Mouse (Mus musculus): Measurements from ENCODE around the gene Aqr.

Aqr gene

DNA sequence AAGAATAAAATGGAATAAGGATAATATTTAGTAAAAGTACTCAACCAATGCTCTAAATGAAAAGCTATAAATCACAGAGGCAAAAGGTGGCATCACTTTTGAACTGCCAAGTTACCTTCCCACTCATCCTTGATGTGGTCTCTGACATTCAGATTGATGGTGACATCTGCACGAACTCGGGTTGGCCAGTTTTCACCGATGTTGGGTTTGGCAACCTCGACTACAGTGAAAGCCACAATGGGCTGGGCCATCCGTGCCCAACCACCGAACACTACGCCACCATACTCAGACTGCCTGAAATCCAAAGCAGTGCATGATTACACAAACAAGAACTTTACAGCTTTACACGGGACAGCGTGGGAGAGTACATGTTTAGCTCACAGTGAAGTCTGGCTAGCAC is 50.1 kb downstream of the Aqr start:
- ATAC-seq (ENCODE audit: low TSS enrichment) = no peak

DNA sequence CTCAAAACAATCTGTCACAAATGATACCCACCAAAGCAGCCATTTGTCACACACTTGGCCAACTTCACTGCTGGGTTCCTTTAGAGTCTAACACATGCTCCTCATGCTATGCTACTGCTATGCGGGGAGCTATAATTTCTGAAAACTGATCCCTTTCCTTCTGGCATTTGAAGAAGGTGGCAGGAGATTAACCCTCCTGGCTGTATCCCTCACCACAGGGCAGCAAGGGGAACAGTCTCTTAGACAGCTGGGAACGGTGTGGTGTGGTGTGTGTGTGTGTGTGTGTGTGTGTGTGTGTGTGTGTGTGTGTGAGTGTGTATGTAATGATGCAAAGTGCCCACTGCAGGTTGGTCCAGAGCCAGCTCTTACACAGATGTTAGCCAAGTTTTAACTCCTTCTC is 51.0 kb downstream of the Aqr start:
- no peak for ATAC-seq (ENCODE audit: low TSS enrichment)

DNA sequence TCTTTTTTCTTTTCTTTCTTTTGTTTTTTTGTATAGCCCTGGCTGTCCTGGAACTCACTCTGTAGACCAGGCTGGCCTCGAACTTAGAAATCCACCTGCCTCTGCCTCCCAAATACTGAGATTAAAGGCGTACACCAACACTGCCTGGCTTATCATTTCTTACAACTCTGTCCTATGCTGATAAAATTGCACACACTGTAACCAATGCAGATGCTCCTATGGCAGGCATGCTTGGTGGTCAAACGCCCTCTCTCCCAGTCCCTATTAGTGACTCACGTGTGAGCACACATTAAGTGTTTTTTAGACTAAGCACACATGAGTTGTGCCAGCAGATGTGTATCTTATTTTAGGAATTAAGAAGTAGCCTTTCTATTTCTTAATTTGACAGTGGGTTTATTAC is 53.5 kb downstream of the Aqr start:
- ATAC-seq (ENCODE audit: low TSS enrichment) = no peak

DNA sequence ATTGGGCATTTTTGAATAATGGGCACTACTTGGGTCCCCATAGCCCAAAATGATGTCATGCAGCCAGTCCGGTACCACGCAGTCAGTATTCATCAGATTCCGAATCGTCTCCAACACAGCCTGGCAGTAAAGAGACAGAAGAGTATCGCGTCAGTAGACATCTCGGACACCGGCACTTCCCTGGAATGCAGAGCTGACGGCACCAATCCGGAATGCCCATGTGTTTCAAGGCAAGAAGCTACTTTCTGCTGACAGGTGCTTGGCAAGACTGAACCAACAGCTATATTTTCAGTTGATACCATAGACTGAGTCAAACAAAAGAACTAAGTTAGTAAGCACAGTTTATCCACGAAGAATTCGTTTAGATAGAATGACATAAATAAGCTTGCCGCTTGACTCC is 56.2 kb downstream of the Aqr start:
- ATAC-seq (ENCODE audit: low TSS enrichment) = no peak

DNA sequence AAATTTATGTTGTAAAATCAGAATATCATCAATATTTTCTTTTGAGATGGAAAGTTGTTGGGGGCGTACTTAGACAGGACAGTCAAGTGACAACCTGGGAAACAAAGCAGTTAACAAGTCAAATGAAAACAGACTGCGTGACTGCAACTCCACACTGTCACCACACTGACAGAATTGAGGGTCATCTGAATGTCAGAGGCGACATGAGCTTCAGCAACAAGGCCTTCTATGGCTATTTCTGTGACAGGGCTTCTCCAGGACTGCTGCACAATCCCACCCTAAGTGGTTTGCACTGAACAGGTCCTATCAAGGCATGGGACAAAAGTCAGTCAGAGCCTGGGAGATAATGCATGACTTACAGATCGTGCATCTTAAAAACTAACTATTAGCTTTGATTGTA is 63.5 kb downstream of the Aqr start:
- no peak for ATAC-seq (ENCODE audit: low TSS enrichment)

DNA sequence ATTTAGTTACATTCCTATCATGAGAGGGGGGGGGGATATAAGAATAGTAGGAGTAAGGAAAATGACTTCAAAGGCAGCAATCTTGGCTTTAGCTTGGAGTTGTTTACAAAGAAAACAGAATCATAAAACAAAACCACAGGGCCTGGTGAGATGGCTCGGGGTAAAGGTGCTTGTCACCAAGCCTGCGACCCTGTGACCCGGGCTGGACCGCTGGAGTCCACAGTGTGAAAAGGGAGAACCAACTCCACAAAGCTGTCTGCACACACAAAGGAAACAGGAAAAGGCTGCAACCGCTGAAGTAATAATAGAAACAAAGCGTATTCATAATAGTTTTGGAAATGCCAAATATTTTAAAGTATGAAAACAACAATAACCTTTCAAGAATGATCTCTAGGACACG is 67.4 kb downstream of the Aqr start:
- ATAC-seq (ENCODE audit: low TSS enrichment) = no peak

DNA sequence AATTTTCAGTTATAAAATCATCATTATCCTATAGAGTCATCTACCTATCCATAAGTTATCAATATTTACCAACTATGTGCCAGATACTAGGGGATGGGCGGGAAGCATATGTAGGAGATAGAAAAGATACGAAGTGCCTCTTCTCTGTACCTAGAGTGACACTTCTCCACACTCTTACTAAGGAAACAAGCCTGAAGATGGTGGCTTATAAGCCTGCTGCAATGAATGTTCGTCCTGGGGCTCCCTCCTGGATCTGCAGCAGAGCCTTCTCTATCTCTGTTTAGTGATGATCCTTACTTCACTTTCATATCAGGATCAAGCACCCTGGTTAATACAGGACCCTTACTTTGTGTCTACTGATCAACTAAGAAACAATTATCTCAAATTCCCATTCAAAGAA is 69.2 kb downstream of the Aqr start:
- no peak for ATAC-seq (ENCODE audit: low TSS enrichment)

DNA sequence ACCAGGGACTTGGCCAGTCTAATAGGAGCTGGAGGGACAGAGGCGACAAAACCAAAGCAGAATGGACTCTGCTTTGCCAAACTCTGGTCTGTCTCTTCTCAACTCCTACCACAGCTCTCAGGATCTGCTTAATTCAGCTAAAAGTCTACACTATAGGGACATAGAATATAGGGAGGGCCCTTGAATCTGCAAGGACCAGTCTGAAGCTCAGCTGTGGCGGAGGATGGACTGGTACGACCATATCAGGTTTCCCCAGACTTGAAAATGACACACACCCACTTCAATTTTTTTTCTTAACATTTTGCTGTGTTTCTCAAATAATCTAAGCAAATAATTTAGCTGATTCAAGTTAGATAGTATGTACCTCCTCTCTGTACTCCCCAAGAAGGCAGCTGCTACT is 69.6 kb downstream of the Aqr start:
- ATAC-seq (ENCODE audit: low TSS enrichment) = no peak

DNA sequence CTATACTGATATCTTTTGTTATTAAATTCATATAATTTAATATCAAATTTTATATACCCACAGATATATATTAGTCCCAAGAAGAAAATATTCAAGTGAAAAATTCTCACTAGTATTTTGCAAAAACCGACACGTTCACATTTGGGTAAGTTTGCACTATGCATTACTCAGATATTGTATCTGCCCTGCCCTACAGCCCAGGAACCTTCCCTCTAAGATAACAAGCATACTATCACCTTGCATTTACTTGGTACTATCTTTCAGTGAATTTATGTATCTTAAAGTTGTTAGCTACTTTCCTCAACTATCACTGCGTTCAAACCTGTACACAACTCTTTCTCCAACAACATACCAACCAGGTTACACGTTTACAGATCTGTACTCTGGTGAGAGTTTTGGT is 71.3 kb downstream of the Aqr start:
- no peak for ATAC-seq (ENCODE audit: low TSS enrichment)

DNA sequence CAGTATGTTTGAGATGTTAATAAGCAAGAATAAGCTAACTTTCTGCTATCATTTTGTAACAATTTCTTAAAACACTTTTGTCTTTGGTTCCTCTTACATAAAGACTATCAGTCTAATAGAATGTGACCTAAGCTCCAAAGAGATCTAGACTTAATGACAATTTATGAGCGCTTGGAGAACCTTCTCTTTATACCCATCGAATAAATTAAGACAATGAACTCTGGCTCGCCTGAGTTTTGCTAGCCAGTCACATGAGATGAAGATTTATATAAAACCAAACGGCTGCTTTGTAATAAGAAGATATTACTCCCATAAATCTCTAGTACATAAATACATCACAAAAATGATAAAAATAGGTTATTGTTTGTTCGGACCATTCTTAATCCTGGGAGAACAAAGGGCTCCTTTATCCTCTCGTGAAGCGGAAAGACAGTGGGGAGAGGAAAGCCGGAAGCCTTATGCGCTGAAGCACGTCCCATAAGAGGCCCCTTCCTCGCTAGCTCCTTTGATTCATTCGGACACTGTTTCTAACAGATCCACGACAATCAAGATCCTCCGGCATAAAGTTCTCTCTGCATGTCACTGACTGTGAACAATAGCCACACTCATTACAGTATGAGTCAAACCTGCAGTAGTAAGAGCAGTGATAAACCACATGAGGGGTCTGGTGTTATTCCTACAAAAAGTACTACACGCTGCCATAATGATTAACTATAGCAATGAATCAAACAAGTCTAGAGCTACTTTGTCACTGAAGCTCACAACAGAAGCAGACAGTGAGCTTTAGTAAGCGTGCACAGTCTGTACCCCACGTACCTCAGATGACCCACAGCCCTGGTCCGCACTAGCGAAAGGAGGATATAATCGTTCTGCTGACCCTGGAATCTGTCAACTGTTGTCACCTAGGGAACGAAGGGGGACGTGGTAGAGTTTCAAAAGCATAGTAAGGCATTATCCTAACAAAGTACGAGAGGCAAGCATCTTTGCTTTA is 79.2 kb downstream of the Aqr start:
- ATAC-seq (ENCODE audit: low TSS enrichment) = no peak

DNA sequence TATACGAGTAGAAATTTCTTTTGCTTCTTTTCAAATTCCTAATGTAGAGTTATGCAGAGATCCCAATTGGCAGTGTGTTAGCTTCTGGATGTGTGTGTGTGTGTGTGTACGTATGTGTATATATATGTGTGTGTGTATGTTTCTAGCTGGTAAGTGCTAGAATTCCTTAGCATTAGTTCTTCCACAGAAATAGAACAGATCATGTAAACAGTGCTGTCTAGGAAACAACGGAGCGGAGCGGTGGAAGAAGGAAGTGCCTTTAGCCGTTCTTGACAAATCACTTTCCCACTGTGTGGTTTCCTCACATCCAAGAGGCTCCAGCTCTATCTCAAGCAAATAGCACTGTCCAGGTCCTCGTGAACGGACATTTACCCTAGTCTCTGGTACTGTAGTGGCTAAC is 80.4 kb downstream of the Aqr start:
- ATAC-seq (ENCODE audit: low TSS enrichment) = no peak

DNA sequence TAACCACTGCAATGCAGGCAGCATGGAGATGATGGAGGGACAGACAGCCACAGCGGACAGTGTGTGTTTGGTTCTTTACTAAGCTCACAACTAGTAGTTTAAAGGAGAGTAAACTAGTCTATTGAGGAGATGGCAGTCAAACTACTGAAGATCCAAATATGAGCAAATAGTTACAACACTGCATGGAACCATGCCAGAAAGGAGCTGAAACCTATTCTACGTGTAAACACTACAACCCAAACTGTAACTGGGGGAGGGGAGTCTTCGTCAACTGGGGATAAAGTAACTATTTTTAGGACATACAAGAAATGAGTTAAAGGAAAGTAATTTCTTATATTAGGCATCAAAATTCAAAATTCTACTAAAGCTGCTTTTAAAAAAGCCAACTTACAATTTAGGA is 84.4 kb downstream of the Aqr start:
- ATAC-seq (ENCODE audit: low TSS enrichment) = no peak

DNA sequence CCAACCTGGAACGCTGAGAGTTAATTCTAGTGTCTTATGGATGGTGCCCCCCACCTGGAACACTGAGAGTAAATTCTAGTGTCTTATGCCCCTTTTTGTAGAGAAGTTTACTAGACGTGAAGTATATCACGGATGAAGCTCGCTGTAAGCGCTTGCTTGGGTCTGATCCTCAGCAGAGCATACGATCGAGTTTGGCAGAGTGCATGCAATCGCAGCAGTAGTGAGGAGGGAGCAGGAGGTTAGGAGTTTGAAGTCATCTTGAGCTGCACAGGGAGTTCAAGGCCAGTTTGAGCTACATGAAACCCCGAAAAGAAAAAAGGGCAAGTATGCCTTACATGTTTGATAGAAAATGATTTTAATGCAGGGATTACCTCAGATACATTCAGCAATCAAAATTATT is 86.0 kb downstream of the Aqr start:
- ATAC-seq (ENCODE audit: low TSS enrichment) = no peak

DNA sequence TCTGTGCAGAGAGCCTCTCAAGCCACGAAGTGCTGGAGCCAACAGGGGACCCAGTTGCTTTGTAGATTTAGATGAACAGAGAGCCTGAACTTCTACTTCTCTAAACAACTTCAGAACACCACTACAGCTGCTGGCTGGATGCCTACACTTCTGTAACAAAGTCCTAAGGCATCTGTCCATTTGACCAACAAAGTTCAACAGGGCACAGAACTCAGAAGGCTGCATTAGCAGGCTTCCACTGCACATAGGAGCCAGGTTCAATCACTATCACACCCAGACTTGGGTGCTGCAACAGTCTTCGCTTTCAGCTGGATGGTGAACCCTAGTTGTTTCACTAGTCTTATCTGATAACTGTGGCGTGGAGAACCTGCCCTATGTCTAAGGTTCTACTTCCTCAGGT is 87.0 kb downstream of the Aqr start:
- ATAC-seq (ENCODE audit: low TSS enrichment) = no peak

DNA sequence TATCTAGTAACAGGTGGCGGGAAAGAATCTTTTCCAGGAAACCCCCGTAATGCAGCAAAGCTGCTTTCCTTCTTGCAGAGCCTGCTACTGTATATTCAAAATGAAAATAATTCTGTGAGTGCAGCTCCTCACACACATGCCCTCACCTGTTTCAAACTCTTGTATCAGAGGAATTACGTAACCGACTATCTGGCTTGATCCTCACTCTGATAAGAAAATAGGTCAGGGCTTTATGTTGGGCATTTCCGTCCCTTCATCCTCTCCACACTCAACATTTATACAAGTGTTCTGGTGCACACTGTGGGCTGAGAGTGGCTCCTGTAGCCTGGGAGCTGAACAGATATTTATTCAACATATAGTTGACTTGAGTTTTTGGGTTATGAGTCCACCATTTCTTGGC is 87.7 kb downstream of the Aqr start:
- no peak for ATAC-seq (ENCODE audit: low TSS enrichment)

DNA sequence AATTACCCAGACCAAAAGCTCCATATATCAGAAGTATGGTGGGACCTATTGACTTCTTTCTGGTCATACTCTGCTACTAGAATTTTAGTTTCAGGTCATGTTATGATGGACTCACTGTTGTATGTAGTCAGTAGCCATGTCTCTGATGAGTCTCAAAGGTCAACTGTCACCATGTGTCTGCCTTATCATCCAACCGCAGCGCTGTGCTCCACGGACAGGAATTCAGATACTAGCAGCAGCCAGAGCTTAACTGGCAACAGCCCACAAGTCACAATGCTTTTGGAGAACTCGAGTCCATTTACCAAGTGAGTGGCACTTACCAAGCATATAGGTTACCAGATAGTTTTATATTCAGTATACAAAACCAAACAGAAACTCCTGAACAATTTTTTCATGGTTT is 89.2 kb downstream of the Aqr start:
- ATAC-seq (ENCODE audit: low TSS enrichment) = no peak

DNA sequence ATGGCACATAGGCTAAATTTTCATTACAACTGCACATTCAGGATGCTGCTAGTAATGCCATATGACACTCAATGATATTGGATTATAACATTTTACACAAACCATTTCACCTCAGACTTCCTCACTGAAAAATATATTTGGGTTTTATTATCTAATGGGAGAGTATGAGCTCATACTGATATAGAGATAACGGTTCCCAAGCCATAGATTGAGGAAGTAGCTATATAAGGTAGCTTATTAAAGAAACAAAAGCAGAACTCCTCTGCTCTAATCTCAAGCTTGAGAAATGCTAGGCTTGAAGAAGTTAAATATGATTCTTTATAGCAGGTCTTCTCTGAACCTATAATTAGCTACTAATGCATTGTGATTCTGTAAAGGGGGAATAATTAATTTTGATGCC is 90.3 kb downstream of the Aqr start:
- ATAC-seq (ENCODE audit: low TSS enrichment) = no peak

DNA sequence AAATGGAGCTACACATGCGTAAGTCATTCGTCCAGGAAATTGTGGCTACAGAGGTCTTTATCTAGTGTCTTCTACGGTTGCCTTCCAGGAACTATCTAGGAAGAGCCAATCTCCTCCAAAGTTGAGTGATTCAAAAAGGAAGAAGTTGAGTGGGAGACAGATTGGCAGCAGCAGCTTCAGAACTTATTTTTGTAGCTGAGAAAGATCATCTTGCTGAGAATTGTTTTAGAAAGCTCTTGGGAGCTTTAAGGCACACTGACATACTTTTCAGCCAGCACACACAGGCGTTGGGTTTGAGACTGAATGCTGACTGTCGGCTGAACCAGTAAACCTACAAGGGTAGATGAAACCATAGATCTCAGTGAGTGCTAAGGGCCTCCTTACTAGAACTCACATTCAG is 91.5 kb downstream of the Aqr start:
- peak; percentile 93 for ATAC-seq (ENCODE audit: low TSS enrichment)

DNA sequence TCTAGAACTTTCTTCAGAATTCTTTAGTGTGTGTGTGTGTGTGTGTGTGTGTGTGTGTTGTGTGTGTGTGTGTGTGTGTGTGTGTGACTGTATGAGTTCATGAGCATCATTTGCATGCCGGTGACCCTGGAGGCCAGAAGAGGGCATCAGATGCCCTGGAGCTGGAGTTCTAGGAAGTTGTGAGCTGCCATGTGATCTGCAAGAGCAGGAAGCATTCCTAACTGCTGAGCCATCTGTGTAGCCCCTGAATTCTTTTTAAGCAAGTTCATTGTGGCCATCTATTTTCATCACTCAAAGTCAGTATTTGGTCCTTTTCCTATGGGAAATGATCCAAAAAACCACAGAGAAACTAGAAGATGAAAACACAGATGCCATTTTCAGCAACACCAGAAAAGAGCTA is 92.1 kb downstream of the Aqr start:
- 0 out of 2 replicates have a peak, but pooled peaks have one; percentile 3 for ATAC-seq (ENCODE audit: low TSS enrichment)

DNA sequence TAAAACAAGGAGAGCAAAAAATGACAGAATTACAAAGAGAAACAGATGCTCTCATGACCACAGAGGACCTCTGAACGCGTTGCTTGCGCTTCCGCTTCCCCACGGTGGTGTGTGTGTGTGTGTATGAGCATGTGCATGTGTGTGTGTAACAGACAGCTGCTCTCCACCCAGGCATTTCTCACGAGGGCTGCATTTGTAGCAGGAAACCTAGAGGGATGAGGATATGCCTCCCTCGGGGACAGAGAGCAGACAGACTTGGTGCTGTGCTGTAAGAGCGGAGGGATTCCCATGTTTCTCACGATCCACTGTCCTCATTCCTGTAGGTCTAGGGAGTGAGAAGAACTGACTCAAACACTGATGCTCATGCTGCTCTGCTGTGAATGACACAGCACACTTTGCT is 93.2 kb downstream of the Aqr start:
- peak; percentile 35 for ATAC-seq (ENCODE audit: low TSS enrichment)

DNA sequence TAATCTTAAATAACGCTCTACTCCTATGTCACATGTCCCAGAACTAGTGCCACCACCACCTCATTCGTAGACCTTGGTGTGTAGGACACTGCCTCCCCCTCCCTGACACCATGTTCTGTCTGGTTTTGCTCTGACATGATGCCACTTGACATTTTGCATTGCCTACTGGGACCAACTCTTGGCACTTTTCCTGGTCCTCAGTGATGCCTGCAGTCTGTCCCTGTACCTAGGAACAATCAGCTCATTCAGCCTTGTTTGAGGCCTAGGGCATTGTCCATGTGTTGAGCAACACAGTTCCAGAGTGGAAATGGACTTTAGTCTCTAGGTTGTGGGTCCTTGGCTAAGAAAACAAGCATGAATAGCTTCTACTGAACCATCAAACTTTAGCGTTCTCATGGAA is 97.0 kb downstream of the Aqr start:
- ATAC-seq (ENCODE audit: low TSS enrichment) = no peak

DNA sequence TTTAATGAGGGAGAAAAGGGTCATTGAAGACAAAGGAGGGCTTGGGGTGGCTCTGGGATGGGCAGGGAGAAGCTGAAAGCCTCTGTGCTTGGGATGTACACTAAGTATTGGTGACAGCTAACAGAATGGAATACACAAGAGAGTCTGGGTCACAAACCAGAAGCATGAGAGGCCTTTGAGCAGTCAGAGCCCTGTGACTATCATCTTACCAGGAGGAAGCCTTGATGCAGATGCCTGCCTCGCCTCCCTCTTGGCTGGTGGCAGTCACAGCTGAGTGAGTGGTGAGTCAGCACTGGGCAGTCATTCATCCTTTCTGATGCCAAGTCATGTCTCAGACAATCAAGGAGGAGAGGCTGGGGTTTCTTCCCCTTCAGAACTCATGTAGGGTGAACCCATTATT is 99.6 kb downstream of the Aqr start:
- ATAC-seq (ENCODE audit: low TSS enrichment) = peak; percentile 64

DNA sequence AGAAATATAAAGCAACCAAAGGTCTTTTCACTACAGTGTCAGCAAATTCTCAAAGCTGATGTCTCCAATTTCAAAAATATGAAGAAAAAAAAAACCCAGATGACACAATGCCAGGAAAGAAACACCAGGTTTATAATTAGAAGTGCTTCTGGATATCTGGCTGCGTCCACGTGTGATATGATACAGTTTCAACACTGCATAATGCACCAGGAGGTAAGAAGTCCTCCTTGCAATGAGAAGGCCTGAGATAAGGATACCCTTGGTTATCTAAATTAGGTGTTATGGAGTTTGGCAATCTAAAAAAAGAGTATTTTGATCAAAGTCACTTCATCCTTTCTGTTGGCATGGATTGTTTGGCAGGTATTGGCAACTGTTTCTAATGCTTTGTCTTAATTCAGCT is 114.9 kb downstream of the Aqr start:
- ATAC-seq (ENCODE audit: low TSS enrichment) = no peak

DNA sequence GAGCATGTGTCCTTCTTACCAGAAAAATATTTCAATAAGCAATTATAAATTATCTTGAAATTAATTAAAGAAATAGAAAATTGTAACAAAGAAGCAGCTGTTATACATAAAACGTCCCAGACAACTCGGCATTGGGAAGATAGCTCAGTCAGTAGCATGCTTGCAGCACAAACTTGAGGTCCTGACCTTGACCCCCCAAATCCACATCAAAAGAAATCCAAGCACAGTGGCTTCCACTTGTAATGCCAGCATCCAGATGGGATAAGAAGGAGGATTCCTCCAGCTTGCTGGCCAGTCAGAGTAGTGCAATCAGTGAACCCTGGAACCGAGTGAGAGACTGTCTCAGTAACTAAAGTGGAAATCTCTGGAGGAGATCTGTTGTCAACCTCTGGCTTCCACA is 120.6 kb downstream of the Aqr start:
- ATAC-seq (ENCODE audit: low TSS enrichment) = no peak
